Comparison of ENCODE assay signal across 21 mouse cellular contexts in the genomic region with DNA sequence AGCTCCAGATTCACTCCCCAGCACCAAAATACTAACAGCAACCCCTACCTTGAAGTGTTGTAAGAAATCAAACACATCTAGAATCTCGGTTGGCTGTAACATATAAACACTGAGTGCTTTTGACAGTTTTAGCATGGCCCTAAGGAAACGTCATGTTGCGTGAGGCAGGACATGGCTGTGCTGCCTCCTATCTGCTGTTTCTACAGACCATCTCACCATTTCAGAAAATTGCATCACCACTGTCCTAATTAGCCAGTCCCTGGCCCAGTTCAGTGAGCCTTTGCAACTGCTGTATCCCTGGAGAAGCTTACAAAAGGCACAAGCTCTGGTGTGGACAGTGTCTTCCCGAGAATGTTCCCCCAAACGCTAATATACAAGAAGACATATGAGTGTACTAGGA. TPM values are rescaled to one million over a fixed set of nuclear protein-coding genes. Genes with fewer than 3 reads are reported as not detected.
A peak's percentile ranks its signal among the peaks of the same experiment; 100 is the strongest.
DNase-seq lines count a peak whose midpoint lies in the region; ATAC-seq and TF ChIP-seq lines count a peak whose summit lies in the region.
"Had no signal": no experiment of that assay in that cellular context is flagged by ENCODE, and none has a peak within 500 bp of the region (broad histone marks: within the 10 kb centered on the region; RNA-seq: fewer than 3 reads in every experiment).

No protein-coding gene starts in this region.

- TF ChIP-seq RAD21 in MEL (IDR thresholded peaks at IDR 0.05; ENCODE audit: low read depth, low read length): no peak

- peak; percentile 10; the same call in 1 of the 2 replicates for TF ChIP-seq CTCF in kidney, postnatal 0 days (IDR thresholded peaks at IDR 0.05; ENCODE audit: low read depth)
- peak in 1 of 3 experiments; percentile 9; a peak in 1 of 6 replicates for TF ChIP-seq CTCF in MEL (IDR thresholded peaks at IDR 0.05 in 2 of 3, conservative IDR thresholded peaks at IDR 0.05 in 1 of 3; ENCODE audit: control insufficient read depth in 1 of 3, insufficient read depth in 1 of 3, low read depth in 2 of 3, low read length in 3 of 3, poor library complexity in 1 of 3, severe bottlenecking in 1 of 3)

- H3K79me2 ChIP-seq in MEL (ENCODE audit: control insufficient read depth, insufficient read depth, low read length, poor library complexity): no peaks in the 10 kb centered on the region

- 65% methylated on average over 5 of the region's 5 CpGs for WGBS in kidney, postnatal 0 days
- WGBS in forebrain, embryonic 16.5 days: 74% methylated on average over 5 of the region's 5 CpGs

- no peaks in the 10 kb centered on the region for H3K36me3 ChIP-seq in kidney, postnatal 0 days (ENCODE audit: insufficient read depth, low read length)
- peaks cover 0 to 8% of the 10 kb centered on the region in 2 experiments; a peak in 1 of 4 replicates for H3K36me3 ChIP-seq in MEL (ENCODE audit: control insufficient read depth in 1 of 2, insufficient read depth in 2 of 2, low read length in 2 of 2)
- no peaks in the 10 kb centered on the region for H3K36me3 ChIP-seq in forebrain, embryonic 16.5 days (ENCODE audit: control insufficient read depth, insufficient read depth)
- H3K36me3 ChIP-seq: embryonic facial prominence, embryonic 15.5 days; forebrain, embryonic 12.5 days; G1E; heart, embryonic 13.5 days; lung, embryonic 15.5 days; midbrain, embryonic 10.5 days had no signal

- no peak overlapping the region for H3K27ac ChIP-seq in kidney, postnatal 0 days
- peak overlapping the region; percentile 43; the same call in 1 of the 2 replicates for H3K27ac ChIP-seq in MEL (ENCODE audit: control insufficient read depth, low read depth, low read length)
- no peak overlapping the region for H3K27ac ChIP-seq in forebrain, embryonic 16.5 days (ENCODE audit: low read length)
- H3K27ac ChIP-seq: embryonic facial prominence, embryonic 15.5 days; forebrain, embryonic 12.5 days; heart, embryonic 13.5 days; hindbrain, postnatal 0 days; lung, embryonic 15.5 days; midbrain, embryonic 10.5 days had no signal

- ATAC-seq in kidney, postnatal 0 days (replicated peaks; ENCODE audit: low FRiP score, low read depth): no peak
- ATAC-seq in forebrain, embryonic 16.5 days: no peak
- ATAC-seq: CD4-positive, CD25-positive, alpha-beta regulatory T cell, adult 4 months; hindbrain, postnatal 0 days had no signal

- DNase-seq in kidney, postnatal 0 days (ENCODE audit: low spot score): no peak
- no peak for DNase-seq in kidney, postnatal 36 days
- DNase-seq in 3T3-L1 (ENCODE audit: low read depth, low spot score) (peak; percentile 48), MEL (ENCODE audit: low read depth, low spot score) (peak; percentile 57)
- DNase-seq in lung, postnatal 10 days: peak; percentile 53
- DNase-seq in yolk sac, embryonic 10.5 days (ENCODE audit: low spot score): no peak
- DNase-seq: cerebellum, adult 9-10 months; gastrocnemius, postnatal 25 days; kidney, adult 2 months; kidney, postnatal 4 days; liver; thymus, adult 18-20 months had no signal

- H3K27me3 ChIP-seq in kidney, postnatal 0 days (ENCODE audit: insufficient read depth, low read length): no peaks in the 10 kb centered on the region
- 0 out of 4 replicates have a peak, but pooled peaks cover 0 to 4% of the 10 kb centered on the region in 2 experiments for H3K27me3 ChIP-seq in MEL (ENCODE audit: control insufficient read depth in 1 of 2, insufficient read depth in 2 of 2, low read length in 2 of 2)
- no peaks in the 10 kb centered on the region for H3K27me3 ChIP-seq in forebrain, embryonic 16.5 days (replicated peaks; ENCODE audit: control insufficient read depth, insufficient read depth, low read length)
- H3K27me3 ChIP-seq: embryonic facial prominence, embryonic 15.5 days; forebrain, embryonic 12.5 days; heart, embryonic 13.5 days; lung, embryonic 15.5 days had no signal

- TF ChIP-seq EP300 in MEL (IDR thresholded peaks at IDR 0.05; ENCODE audit: low read depth in 1 of 2, low read length in 2 of 2): peak in 1 of 2 experiments; percentile 34; a peak in 1 of 4 replicates

- no peak overlapping the region for H3K4me2 ChIP-seq in kidney, postnatal 0 days (ENCODE audit: low read length)
- H3K4me2 ChIP-seq in forebrain, embryonic 16.5 days (ENCODE audit: low read length): no peak overlapping the region
- H3K4me2 ChIP-seq: embryonic facial prominence, embryonic 15.5 days; forebrain, embryonic 12.5 days; heart, embryonic 13.5 days; lung, embryonic 15.5 days had no signal

- TF ChIP-seq POLR2A in MEL (IDR thresholded peaks at IDR 0.05; ENCODE audit: control insufficient read depth in 1 of 2, insufficient read depth in 1 of 2, low read depth in 1 of 2, low read length in 2 of 2, poor library complexity in 1 of 2): no peak

- no peaks in the 10 kb centered on the region for H3K9me3 ChIP-seq in kidney, postnatal 0 days (replicated peaks; ENCODE audit: low read length)
- no peaks in the 10 kb centered on the region for H3K9me3 ChIP-seq in MEL (replicated peaks; ENCODE audit: insufficient read depth, low read length)
- H3K9me3 ChIP-seq in forebrain, embryonic 16.5 days (ENCODE audit: control insufficient read depth, low read length): no peaks in the 10 kb centered on the region
- H3K9me3 ChIP-seq: forebrain, embryonic 12.5 days; heart, embryonic 13.5 days; lung, embryonic 15.5 days had no signal

- no peak overlapping the region for H3K4me3 ChIP-seq in kidney, postnatal 0 days (replicated peaks; ENCODE audit: low read depth, low read length)
- no peak overlapping the region; a peak in 1 of 4 replicates for H3K4me3 ChIP-seq in MEL (ENCODE audit: control insufficient read depth in 1 of 2, insufficient read depth in 1 of 2, low read depth in 2 of 2, low read length in 2 of 2)
- no peak overlapping the region for H3K4me3 ChIP-seq in forebrain, embryonic 16.5 days (replicated peaks; ENCODE audit: low read length)
- H3K4me3 ChIP-seq: embryonic facial prominence, embryonic 15.5 days; forebrain, embryonic 12.5 days; heart, embryonic 13.5 days; lung, embryonic 15.5 days; midbrain, embryonic 10.5 days had no signal

- H3K9ac ChIP-seq in kidney, postnatal 0 days (ENCODE audit: low read depth, low read length): no peak overlapping the region
- peak overlapping the region; percentile 4; the same call in 1 of the 2 replicates for H3K9ac ChIP-seq in MEL (ENCODE audit: control insufficient read depth, low read depth, low read length, poor library complexity, severe bottlenecking)
- no peak overlapping the region for H3K9ac ChIP-seq in forebrain, embryonic 16.5 days (replicated peaks; ENCODE audit: low read depth, low read length)
- H3K9ac ChIP-seq: embryonic facial prominence, embryonic 15.5 days; forebrain, embryonic 12.5 days; heart, embryonic 13.5 days; lung, embryonic 15.5 days had no signal

- H3K4me1 ChIP-seq in kidney, postnatal 0 days (replicated peaks; ENCODE audit: insufficient read depth, low read length): no peaks in the 10 kb centered on the region
- H3K4me1 ChIP-seq in MEL (ENCODE audit: control insufficient read depth in 1 of 2, insufficient read depth in 2 of 2, low read length in 2 of 2): peaks cover 4 to 8% of the 10 kb centered on the region in 2 experiments; a peak in 3 of 4 replicates
- H3K4me1 ChIP-seq in forebrain, embryonic 16.5 days (replicated peaks; ENCODE audit: control insufficient read depth, insufficient read depth, low read length): 0 out of 2 replicates have a peak, but pooled peaks cover 6% of the 10 kb centered on the region
- H3K4me1 ChIP-seq: embryonic facial prominence, embryonic 15.5 days; forebrain, embryonic 12.5 days; midbrain, embryonic 10.5 days had no signal

TF ChIP-seq in MEL, 35 proteins besides CTCF, POLR2A, EP300 and RAD21:
- peak; percentile 43; the same call in 1 of the 2 replicates for TF ChIP-seq KAT2A (conservative IDR thresholded peaks at IDR 0.05; ENCODE audit: low read depth, low read length)
- 0 out of 4 replicates have a peak, but pooled peaks of 1 of the 2 experiments have one; percentile 2 for TF ChIP-seq USF2 (IDR thresholded peaks at IDR 0.05; ENCODE audit: borderline replicate concordance in 1 of 2, insufficient read depth in 1 of 2, low read depth in 1 of 2, low read length in 2 of 2)
- peak; percentile 33; the same call in 1 of the 2 replicates for TF ChIP-seq TCF12 (IDR thresholded peaks at IDR 0.05; ENCODE audit: low read depth, low read length)
- TF ChIP-seq MXI1 (IDR thresholded peaks at IDR 0.05; ENCODE audit: low read depth, low read length): peak; percentile 42; the same call in 1 of the 2 replicates
- TF ChIP-seq ETS1 (IDR thresholded peaks at IDR 0.05; ENCODE audit: low read depth, low read length): no peak; the same call in 1 of the 2 replicates

RNA-seq across cellular contexts. Expression of a gene that starts 16.7 kb away (rescaled TPM):
- polyA plus RNA-seq in kidney, postnatal 0 days (2015; fragmentation: Nextera tagmentation; extraction: Ambion mirVana): 72.0 and 77.3 TPM in 2 replicates
- total RNA-seq in MEL (2012; rRNA removed): 51.3 and 54.4 TPM in 2 replicates
- 100 to 1,000 TPM; 108 to 199 TPM for polyA plus RNA-seq in MEL (2012; ENCODE audit: insufficient read depth in 1 of 2, insufficient read length in 2 of 2, low read depth in 1 of 2, low replicate concordance in 2 of 2, missing spikeins in 1 of 2)
- polyA plus RNA-seq in forebrain, embryonic 16.5 days (2015; fragmentation: Nextera tagmentation; extraction: Ambion mirVana): 124 and 142 TPM in 2 replicates

Comparison
In these comparisons a context has a peak if more than half of its experiments do, and no peak if none do; other contexts are left out.
1. DNase-seq: peak in 3T3-L1 (single experiment), MEL (single experiment) and lung, postnatal 10 days (single experiment); none in kidney, postnatal 0 days (single experiment), kidney, postnatal 36 days (0 of 2) and yolk sac, embryonic 10.5 days (single experiment).